Mouse (Mus musculus): ENCODE results near the gene Olfr1418.
"Not testable (repeated sequence)": the region's sequence is repeated elsewhere in the genome, so short reads cannot be mapped to it uniquely, and the experiment has no call there.

Gene Olfr1418

GRCm38 (mm10) chr19:11860966-11861365, at the start of gene Olfr1418:
Gene Olfr1418, minus strand, starts transcription at chr19:11861066.
- no peak for DNase-seq (ENCODE audit: low read depth, low spot score)

- DNase-seq (ENCODE audit: low read depth, low spot score): no peak
Measured at GRCm38 (mm10) chr19:11886265-11886664, 25.4 kb upstream of the Olfr1418 start, which contains the start of gene Olfr1420. Gene Olfr1420, plus strand, starts transcription at chr19:11886565.

- not testable (repeated sequence) for DNase-seq (ENCODE audit: low read depth, low spot score)
Measured at GRCm38 (mm10) chr19:11878404-11878803, 17.5 kb upstream of the Olfr1418 start.

GRCm38 (mm10) chr19:11875006-11875405, 14.1 kb upstream of the Olfr1418 start, which contains the start of gene Olfr1419:
Gene Olfr1419, minus strand, starts transcription at chr19:11875106.
- no peak for DNase-seq (ENCODE audit: low read depth, low spot score)

GRCm38 (mm10) chr19:11867837-11868236, 7.0 kb upstream of the Olfr1418 start:
- no peak for DNase-seq (ENCODE audit: low read depth, low spot score)

GRCm38 (mm10) chr19:11856506-11856905, 4.4 kb downstream of the Olfr1418 start:
- DNase-seq (ENCODE audit: low read depth, low spot score): no peak

- no peak for DNase-seq (ENCODE audit: low read depth, low spot score)
Measured at GRCm38 (mm10) chr19:11854821-11855220, 6.0 kb downstream of the Olfr1418 start.

GRCm38 (mm10) chr19:11852652-11853051, 8.2 kb downstream of the Olfr1418 start:
- DNase-seq (ENCODE audit: low read depth, low spot score): no peak

GRCm38 (mm10) chr19:11846333-11846732, 14.5 kb downstream of the Olfr1418 start:
- no peak for DNase-seq (ENCODE audit: low read depth, low spot score)

- DNase-seq (ENCODE audit: low read depth, low spot score): no peak
Measured at GRCm38 (mm10) chr19:11839119-11839518, 21.7 kb downstream of the Olfr1418 start, which contains the start of gene Olfr1417. Gene Olfr1417, minus strand, starts transcription at chr19:11839219.

GRCm38 (mm10) chr19:11823346-11824065, 37.4 kb downstream of the Olfr1418 start:
- DNase-seq (ENCODE audit: low read depth, low spot score): no peak

GRCm38 (mm10) chr19:11820211-11820610, 40.7 kb downstream of the Olfr1418 start:
- peak; percentile 5 for DNase-seq (ENCODE audit: low read depth, low spot score)

GRCm38 (mm10) chr19:11819800-11820199, 41.1 kb downstream of the Olfr1418 start:
- peak; percentile 63 for DNase-seq (ENCODE audit: low read depth, low spot score)

- peak; percentile 29 for DNase-seq (ENCODE audit: low read depth, low spot score)
Measured at GRCm38 (mm10) chr19:11819143-11819700, 41.6 kb downstream of the Olfr1418 start, which contains the start of gene Stx3. Gene Stx3, minus strand, starts transcription at chr19:11819403.

GRCm38 (mm10) chr19:11818199-11819142, 42.4 kb downstream of the Olfr1418 start:
- peak; percentile 38 for DNase-seq (ENCODE audit: low read depth, low spot score)

GRCm38 (mm10) chr19:11817586-11817985, 43.3 kb downstream of the Olfr1418 start:
- DNase-seq (ENCODE audit: low read depth, low spot score): no peak

GRCm38 (mm10) chr19:11816706-11817105, 44.2 kb downstream of the Olfr1418 start:
- DNase-seq (ENCODE audit: low read depth, low spot score): no peak

- DNase-seq (ENCODE audit: low read depth, low spot score): no peak
Measured at GRCm38 (mm10) chr19:11814742-11815333, 46.0 kb downstream of the Olfr1418 start.

- DNase-seq (ENCODE audit: low read depth, low spot score): no peak
Measured at GRCm38 (mm10) chr19:11813649-11814048, 47.2 kb downstream of the Olfr1418 start.

- DNase-seq (ENCODE audit: low read depth, low spot score): no peak
Measured at GRCm38 (mm10) chr19:11813136-11813535, 47.7 kb downstream of the Olfr1418 start.

- no peak for DNase-seq (ENCODE audit: low read depth, low spot score)
Measured at GRCm38 (mm10) chr19:11811688-11812365, 49.0 kb downstream of the Olfr1418 start.

All from CD4-positive, CD25-positive, alpha-beta regulatory T cell, adult 2 months (primary cell).